Mouse (Mus musculus): Measurements from ENCODE around the gene Atp2b1.

DNA sequence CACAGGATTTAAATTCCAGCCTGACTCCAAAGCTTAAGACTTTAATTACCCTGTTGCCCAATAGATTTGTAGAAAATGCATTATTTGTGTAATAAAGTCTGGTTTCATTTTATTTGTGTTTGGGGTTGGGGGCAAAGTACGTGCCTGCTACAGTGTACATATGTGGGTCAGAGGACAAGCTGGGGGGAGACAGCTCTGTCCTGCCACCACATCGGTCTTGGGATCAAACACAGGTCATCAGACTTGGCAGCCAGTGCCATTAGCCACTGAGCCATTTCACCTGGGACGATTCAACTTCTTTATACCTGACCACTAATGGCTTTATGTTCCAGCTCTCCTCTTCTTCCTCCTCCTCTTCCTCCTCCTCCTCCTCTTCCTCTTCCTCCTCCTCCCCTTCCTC is 124.7 kb downstream of the Atp2b1 start:
- TF ChIP-seq CTCF (IDR thresholded peaks at IDR 0.05; ENCODE audit: borderline replicate concordance, insufficient read depth, low read depth, low read length) (no peak), POLR2A (IDR thresholded peaks at IDR 0.05; ENCODE audit: borderline replicate concordance, insufficient read depth, low read length) (no peak)

Measured in cerebellum, adult 2 months (tissue).